Mouse (Mus musculus) left cerebral cortex, postnatal 14 days (tissue): ENCODE measurements around the gene Ttc3. TPM values are rescaled to one million over a fixed set of nuclear protein-coding genes. Genes with fewer than 3 reads are reported as not detected.
"Not testable (repeated sequence)": the region's sequence is repeated elsewhere in the genome, so short reads cannot be mapped to it uniquely, and the experiment has no call there.

ENCODE experiments used
- DNase-seq, 2 experiments: peaks; one replicate each; pipeline ENCODE4 v3.0.0; 2021 to 2022; ENCODE audit warnings: low spot score in 2 of 2, mixed read lengths in 1 of 2
- intact Hi-C: fragments of 180-260 bp; cut with DNase I; formaldehyde crosslinking; loops from one replicate; pipeline ENCODE4 v1.15.1; 2025
- total RNA-seq, 2 experiments: library from RNA; stranded (reverse); gene quantifications; 2 replicates each; pipeline ENCODE4 v1.2.3; 2021

Gene Ttc3
- total RNA-seq, 2 experiments from 2014 or later = 802 to 810 TPM

GRCm38 (mm10) chr16:94473086-94473822 is 102.8 kb downstream of the Ttc3 start:
- DNase-seq = peak; percentile 39 to 54

GRCm38 (mm10) chr16:94484752-94485535 is 114.5 kb downstream of the Ttc3 start:
- no peak for DNase-seq
- intact Hi-C loops = no loop called here

More at GRCm38 (mm10) chr16:94473086-94473822, 102.8 kb downstream of the Ttc3 start:
- intact Hi-C loops = loop anchor here (2.0 kb wide), 1 partner anchor 54 kb away; the partner anchor contains the start of gene Vps26c

GRCm38 (mm10) chr16:94487341-94487740 is 116.9 kb downstream of the Ttc3 start:
- intact Hi-C loops = no loop called here
- DNase-seq = no peak

- intact Hi-C loops = no loop called here
- peak; percentile 55 to 76 for DNase-seq
Observed at GRCm38 (mm10) chr16:94489326-94489725, 118.9 kb downstream of the Ttc3 start.

GRCm38 (mm10) chr16:94497176-94497575 is 126.8 kb downstream of the Ttc3 start:
- intact Hi-C loops, DNase-seq: not testable (repeated sequence)

GRCm38 (mm10) chr16:94497911-94498310 is 127.5 kb downstream of the Ttc3 start:
- DNase-seq = peak; percentile 55 to 66
- intact Hi-C loops = no loop called here

- no peak for DNase-seq
- intact Hi-C loops = no loop called here
Observed at GRCm38 (mm10) chr16:94504192-94504591, 133.8 kb downstream of the Ttc3 start.

- intact Hi-C loops = no loop called here
Observed at GRCm38 (mm10) chr16:94507071-94507470, 136.7 kb downstream of the Ttc3 start.

GRCm38 (mm10) chr16:94508769-94509168 is 138.4 kb downstream of the Ttc3 start:
- no peak for DNase-seq
- intact Hi-C loops = no loop called here

More at GRCm38 (mm10) chr16:94507071-94507470, 136.7 kb downstream of the Ttc3 start:
- no peak for DNase-seq

- intact Hi-C loops = no loop called here
- no peak for DNase-seq
Observed at GRCm38 (mm10) chr16:94509983-94510382, 139.6 kb downstream of the Ttc3 start.

GRCm38 (mm10) chr16:94517606-94518005 is 147.2 kb downstream of the Ttc3 start:
- intact Hi-C loops = no loop called here
- no peak for DNase-seq

Other genes starting within 250 kb of the Ttc3 start
- 10 to 100 TPM; 14.0 to 15.8 TPM for gene Hlcs, start 57.0 kb upstream of the Ttc3 start, total RNA-seq
- gene Ripply3, start 42.2 kb upstream of the Ttc3 start, total RNA-seq = under 1 TPM; 0.21 to 0.22 TPM
- 10 to 100 TPM; 42.0 to 44.8 TPM for gene Pigp, start 1.2 kb downstream of the Ttc3 start, total RNA-seq
- 10 to 100 TPM; 28.4 to 31.0 TPM for gene Vps26c, start 156.2 kb downstream of the Ttc3 start, total RNA-seq
- 10 to 100 TPM; 87.3 to 91.2 TPM for gene Dyrk1a, start 199.4 kb downstream of the Ttc3 start, total RNA-seq